Mouse (Mus musculus): ENCODE measurements around the gene Pck1. TPM values are rescaled to one million over a fixed set of nuclear protein-coding genes. Genes with fewer than 3 reads are reported as not detected.

The Pck1 gene
- total RNA-seq, 2 experiments from 2014 or later = not detected

DNA sequence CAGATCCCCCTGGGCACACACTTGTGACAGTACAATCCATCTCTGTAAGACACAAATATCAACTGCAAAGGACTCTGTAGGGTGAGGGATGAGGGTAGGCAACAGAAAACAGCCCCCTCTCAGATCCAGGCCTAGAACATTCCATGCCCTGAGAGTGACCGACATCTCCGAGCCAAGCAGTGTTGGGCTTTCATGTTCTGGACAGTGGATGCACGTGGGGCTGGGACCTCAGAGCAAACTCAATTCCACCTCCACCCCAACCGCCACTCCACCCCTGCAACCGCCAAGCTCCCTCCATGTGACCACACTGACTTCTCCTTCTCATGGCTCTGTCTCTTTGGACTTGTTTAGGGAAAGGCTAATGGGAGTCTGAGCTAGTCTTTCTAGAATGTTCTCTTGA is 19.1 kb downstream of the Pck1 start:
- intact Hi-C loops (cut with DNase I) = no loop called here
- DNase-seq = no peak

GRCm38 (mm10) chr2:173172386-173172785 is 19.5 kb downstream of the Pck1 start:
- intact Hi-C loops (cut with DNase I) = no loop called here
- no peak for DNase-seq

DNA sequence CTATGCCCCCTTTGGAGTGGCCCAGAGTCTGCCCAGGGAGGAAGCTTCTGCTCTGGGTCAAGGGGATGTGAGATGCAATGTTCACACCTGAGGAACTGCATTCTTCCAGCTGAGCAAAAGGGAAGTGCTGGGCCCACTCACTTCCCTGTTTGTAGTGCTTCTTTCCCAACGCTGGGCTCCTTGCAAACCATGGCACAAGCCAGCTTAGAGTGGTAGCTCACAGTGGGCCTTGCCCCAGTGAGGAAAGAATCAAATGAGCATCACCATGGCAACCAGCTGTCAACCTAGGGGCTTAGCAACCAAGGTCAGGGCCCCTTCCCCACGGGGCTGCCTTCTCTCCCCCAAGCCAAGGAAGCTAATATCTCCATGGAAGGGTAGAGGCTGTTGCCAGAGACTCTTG is 20.2 kb downstream of the Pck1 start:
- intact Hi-C loops (cut with DNase I) = no loop called here
- peak; percentile 48 for DNase-seq

DNA sequence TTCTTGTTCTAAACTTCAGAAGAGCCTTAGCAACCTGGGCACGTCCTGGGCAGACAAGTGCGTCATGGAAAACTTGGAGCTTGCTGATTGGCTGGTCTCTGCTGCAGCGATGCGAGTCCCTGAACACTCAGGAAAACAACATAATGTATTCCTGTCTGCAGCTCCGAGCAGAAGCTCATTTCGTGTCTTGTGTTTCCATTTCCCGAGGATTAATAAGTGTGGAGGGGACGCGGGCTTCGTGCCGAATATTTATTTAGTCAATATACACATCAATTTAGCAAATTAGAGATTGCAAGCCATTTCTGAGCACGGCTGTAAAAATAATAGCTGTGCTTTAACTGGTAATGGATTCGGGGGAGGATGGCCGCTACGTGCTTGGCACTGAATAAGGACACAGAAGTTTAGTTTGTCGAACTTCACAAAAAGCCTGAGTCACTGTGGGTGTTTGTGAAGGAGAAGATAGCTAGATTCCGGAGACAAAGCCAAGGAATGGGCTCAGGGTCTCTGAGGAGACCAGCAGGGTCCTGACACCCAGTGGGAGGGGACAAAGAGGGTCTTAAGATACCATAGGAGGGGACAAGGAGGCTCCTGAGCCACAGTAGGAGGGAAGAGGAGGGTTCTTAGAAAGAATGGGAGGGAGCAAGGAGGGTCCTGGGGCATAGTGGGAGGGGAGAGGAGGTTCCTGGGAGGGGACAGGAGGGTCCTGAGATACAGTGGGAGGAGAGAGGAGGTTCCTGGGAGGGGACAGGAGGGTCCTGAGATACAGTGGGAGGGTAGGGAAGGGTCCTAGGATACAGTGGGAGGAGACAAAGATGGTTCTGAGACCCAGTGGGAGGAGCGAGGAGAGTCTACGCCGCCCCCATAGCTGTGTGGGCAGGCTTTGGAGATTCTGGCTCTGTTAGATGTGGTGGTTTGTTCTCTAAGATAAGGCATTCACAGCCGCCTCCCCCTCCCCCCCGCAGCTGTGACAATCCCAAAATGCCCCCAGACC is 21.0 kb downstream of the Pck1 start:
- DNase-seq = peak; percentile 45
- intact Hi-C loops (cut with DNase I) = no loop called here

GRCm38 (mm10) chr2:173174569-173174968 is 21.7 kb downstream of the Pck1 start:
- intact Hi-C loops (cut with DNase I) = no loop called here
- DNase-seq = no peak

GRCm38 (mm10) chr2:173175703-173176102 is 22.9 kb downstream of the Pck1 start:
- DNase-seq = no peak
- intact Hi-C loops (cut with DNase I) = no loop called here

DNA sequence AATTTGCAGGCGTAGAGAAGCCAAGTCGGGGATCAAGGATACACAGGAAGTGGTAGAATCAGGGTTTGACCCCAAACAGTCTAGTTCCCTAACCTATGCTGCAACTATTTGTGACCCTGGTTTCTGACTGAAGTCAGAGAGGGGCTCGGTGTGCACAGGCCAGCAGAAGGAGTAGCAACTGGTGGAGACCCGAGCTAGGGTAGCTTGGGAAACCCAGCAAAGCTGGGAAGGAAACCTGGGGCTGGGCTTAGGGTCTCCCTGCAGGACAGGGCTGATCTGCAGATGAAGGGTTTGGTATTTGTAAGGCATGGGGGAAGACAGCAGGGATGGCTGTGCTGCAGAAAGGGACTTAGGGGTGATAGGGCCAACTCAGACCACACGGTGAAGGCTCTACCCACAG is 24.6 kb downstream of the Pck1 start:
- no peak for DNase-seq

DNA sequence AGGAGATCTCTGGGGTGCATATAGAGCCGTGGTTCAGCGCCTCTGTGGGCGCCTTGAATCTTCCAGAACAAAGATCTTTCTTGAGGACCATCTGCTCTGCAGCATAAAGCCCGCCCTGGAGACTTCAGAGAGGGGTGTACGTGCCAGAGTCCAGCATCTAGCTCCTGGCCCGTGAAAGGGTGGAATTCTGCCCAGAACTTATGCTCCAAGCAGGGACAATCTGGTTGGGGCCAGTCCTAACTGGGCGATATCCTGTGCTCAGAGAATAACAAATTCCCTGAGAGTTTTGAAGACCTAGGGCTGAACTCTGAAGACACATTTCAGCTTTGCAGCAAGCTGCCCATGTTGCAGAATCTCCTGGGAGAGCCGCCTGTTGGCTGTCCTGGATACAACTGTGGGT is 25.1 kb downstream of the Pck1 start:
- peak; percentile 65 for DNase-seq
- intact Hi-C loops (cut with DNase I) = no loop called here

More for the DNA sequence above, 24.6 kb downstream of the Pck1 start:
- intact Hi-C loops (cut with DNase I) = no loop called here

- intact Hi-C loops (cut with DNase I) = no loop called here
- DNase-seq = no peak
Measured at GRCm38 (mm10) chr2:173179046-173179445, 26.2 kb downstream of the Pck1 start.

DNA sequence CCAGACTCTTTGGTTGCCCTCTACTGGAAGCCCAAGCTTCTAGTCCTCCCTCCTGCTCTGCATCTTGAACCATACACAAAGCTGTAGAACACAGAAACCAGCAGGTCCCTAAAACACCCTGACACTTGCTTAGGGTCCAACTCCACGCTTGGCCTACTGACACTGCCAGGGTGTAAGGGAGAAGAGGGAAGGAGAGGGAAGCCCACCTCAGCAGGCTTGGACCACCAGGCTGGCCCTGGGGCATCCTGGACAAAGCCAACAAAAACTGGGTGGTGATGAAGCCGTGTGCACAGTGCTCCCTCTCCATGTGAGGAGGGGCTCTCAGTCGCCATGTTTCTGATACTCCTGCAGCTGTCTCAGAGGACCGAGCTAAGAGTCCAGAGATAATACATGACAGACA is 27.2 kb downstream of the Pck1 start:
- no peak for DNase-seq
- intact Hi-C loops (cut with DNase I) = no loop called here

GRCm38 (mm10) chr2:173180721-173181388 is 28.0 kb downstream of the Pck1 start:
- intact Hi-C loops (cut with DNase I) = no loop called here
- no peak for DNase-seq

- intact Hi-C loops (cut with DNase I) = no loop called here
- DNase-seq = no peak
Measured at GRCm38 (mm10) chr2:173181486-173181885, 28.6 kb downstream of the Pck1 start.

DNA sequence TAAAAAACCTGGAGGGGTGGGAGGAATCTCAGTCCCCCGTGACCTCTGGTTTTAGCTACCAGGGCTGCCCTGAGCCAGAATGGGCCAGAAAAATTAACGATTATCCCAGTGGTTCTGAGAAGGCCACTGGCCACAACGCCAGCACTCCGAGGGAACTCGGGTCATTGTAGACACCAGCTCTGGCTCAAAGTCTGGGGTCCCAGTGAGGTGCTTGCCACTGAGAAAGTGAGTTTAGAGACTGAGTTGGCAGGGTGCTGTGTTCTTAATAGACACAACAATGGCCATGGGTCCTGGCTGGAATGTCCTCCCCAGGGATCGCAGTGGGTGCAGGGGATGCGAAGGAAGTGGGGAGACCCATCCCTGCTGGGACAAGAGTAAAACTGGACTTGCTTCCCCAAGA is 29.1 kb downstream of the Pck1 start:
- DNase-seq = no peak
- intact Hi-C loops (cut with DNase I) = no loop called here

GRCm38 (mm10) chr2:173182796-173183195 is 29.9 kb downstream of the Pck1 start:
- intact Hi-C loops (cut with DNase I) = loop anchor here (1.0 kb wide), 1 partner anchor 75 kb away; no protein-coding TSS in a partner anchor
- DNase-seq = no peak

- intact Hi-C loops (cut with DNase I) = loop anchor here (1.0 kb wide), 1 partner anchor 76 kb away; no protein-coding TSS in a partner anchor
- no peak for DNase-seq
Measured at GRCm38 (mm10) chr2:173183311-173183710, 30.5 kb downstream of the Pck1 start.

DNA sequence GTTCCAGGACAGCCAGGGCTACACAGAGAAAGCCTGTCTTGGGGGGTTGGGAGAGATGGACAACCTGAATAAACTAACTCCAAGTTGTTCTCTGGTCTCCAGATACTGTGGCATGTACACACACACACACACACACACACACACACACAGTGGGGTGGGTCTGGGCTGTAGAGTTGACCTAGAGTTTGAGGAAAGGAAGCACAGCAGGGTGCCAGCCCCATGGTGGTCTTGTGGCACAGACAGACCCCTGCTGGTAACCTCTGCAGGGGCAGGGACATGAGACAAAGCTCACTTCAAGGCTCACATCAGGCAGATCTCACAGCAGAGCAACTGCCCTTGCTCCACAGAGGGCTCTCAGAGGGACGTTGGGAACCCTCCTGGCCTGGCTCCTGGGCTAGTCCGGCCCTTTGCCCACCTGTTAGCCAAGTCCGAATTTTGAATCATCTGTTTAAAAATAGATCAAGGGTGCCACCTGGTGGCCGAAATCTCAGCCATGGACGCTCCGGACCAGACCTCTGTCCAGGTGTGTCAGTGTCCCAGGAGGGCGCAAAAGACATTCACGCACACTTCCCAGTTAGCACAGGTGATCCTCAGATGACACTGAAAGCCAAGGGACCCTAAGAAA is 31.1 kb downstream of the Pck1 start:
- intact Hi-C loops (cut with DNase I) = loop anchor here (1.0 kb wide), 1 partner anchor 77 kb away; no protein-coding TSS in a partner anchor
- peak; percentile 74 for DNase-seq

- no peak for DNase-seq
Measured at GRCm38 (mm10) chr2:173184475-173185080, 31.7 kb downstream of the Pck1 start.

DNA sequence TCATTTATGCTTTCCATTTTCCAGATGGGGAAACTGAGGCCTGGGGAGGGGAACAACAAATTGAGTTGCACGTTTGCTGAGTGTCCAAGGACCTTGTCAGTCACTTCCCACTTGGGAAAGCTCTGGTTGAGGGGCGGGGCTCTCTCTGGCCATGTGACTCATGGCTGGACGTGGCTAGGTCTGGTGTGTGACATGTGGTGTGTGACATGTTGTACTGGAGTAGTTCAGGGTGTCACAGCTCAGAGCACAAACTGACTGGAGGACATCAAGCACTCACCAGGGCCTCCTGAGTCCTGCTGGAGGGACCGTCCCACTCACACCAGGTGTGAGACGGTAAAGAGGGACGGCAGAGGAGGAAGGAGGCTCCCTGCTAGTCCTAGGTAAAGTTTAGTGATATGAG is 32.4 kb downstream of the Pck1 start:
- intact Hi-C loops (cut with DNase I) = no loop called here
- no peak for DNase-seq

More at GRCm38 (mm10) chr2:173184475-173185080, 31.7 kb downstream of the Pck1 start:
- intact Hi-C loops (cut with DNase I) = no loop called here

DNA sequence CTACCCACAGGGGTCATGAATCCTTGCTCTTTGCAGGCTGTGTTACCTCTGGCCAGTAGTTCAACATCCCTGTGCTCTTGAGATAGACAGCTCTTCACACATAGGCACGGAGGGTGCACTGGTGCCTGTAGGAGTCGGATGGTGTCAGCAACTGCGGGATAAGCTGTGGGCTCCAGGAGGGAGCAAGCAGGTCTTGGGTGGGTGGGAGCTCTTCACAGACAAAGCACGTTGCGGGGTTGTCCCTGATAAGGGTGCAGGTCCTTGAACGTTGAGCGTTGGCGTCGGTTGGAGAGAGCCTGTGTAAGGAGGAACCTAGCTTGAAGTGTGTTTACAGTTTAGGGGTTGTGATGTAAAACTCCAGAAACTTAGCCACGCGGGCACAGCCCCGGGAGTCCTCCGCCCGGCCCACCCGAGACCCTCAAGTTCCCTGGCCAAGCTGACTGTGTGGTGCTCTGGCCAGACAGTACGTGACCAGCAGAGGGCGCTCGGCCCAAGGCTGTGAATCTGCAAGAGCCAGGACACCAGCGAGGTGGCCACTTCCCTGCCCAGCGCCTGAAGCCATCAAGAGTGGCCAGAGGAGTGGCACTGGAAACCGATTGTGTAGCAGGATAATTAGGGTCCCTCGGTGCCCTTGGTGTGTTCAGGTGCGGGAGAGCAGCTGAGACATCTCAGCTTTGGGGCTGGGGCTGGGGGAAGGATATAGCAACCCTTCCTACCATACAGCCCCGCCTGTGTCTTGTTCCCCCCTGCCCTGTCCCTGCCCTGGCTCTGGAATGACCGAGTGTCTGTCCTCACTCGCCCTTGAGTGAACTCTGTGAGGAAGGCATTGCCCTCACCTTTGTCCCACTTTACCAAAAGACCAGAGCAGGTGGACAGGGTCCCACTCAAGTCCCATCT is 33.4 kb downstream of the Pck1 start:
- DNase-seq = peak; percentile 92
- intact Hi-C loops (cut with DNase I) = loop anchor here (1.0 kb wide), 1 partner anchor 376 kb away; no protein-coding TSS in a partner anchor

Measured in left cerebral cortex, postnatal 4 days (tissue).